Mouse (Mus musculus) heart, adult 8-10 months (tissue): Measurements from ENCODE around the gene Syce2. TPM values are rescaled to one million over a fixed set of nuclear protein-coding genes. Genes with fewer than 3 reads are reported as not detected.
"Not testable (repeated sequence)": the region's sequence is repeated elsewhere in the genome, so short reads cannot be mapped to it uniquely, and the experiment has no call there.

ENCODE experiments used
- DNase-seq: peaks from one replicate; pipeline ENCODE4 v3.0.0; 2022; ENCODE audit warnings: low spot score
- total RNA-seq, 4 experiments: library from RNA; stranded (reverse); gene quantifications; 2 replicates each; pipeline ENCODE4 v1.2.4; 2022

Syce2 gene
- total RNA-seq: 1 to 10 TPM; 2.2 to 5.9 (median 4.1) TPM

DNA sequence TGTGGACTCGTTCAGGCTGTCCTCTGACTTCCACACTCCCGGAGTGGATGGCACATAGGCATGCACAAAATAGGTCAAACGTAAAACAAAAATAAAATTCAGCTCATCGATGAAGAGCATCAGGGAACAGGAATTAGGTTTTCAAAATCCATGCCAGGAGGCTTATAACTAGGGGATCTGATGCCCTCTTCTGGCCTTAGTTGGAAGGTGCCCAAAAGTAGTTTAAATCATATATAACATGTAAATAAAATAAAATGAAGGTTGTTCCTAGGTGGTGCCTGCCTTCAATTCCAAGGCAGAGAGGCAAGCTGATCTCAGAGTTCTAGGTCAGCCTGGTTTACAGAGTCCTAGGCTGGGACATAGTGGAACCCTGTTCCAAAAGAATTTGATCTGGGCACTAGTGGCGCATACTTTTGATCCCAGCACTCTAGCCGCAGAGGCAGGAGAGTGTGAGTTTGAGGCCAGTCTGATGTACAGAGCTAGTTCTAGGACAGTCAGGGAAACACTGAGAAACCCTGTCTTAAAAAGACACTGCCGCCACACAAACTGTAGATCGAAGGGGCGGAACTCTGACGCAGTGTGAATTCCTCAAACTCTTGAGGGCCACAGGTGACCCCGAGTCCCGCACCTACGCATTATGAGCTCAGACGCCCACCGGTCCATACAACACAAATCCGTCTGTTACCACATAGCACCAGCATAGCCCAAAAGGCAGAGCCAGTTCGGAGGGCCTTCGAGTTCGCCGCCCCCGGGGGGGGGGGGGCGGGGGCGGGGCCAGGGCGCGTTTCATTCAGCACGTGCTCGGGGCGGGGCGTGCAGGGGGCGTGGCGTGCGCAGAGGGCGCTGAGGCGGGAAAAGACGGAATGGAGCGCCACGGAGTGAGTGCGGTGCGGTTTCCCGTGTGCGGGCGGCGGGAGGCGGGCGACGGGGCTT, at the start of gene Syce2:
Gene Syce2, plus strand, starts transcription at position 736 of the 933 bp plus-strand sequence.
- peak; percentile 37 for DNase-seq

DNA sequence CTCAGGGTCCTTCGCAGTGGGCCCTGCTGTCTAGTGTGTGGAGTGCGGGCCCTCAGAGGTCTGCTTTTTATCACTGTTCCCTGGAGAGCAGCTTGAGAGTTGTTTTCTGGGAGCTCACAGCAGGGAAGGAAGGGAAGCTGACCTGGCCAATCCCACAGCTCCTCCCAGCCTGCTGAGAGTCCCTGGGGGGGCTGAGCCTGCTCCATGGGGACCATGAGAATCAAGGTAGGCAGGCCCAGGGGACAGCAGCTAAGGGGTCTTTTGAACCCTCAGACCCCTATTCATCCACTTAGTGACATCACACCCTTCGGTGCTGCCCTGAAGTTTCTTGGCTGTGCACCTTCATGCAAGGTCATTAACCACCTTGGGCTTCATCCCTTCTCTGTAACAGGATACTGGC, 49.2 kb upstream of the Syce2 start, which contains the start of gene Dand5:
Gene Dand5, minus strand, starts transcription at position 101 of the 400 bp plus-strand sequence.
- DNase-seq: no peak

DNA sequence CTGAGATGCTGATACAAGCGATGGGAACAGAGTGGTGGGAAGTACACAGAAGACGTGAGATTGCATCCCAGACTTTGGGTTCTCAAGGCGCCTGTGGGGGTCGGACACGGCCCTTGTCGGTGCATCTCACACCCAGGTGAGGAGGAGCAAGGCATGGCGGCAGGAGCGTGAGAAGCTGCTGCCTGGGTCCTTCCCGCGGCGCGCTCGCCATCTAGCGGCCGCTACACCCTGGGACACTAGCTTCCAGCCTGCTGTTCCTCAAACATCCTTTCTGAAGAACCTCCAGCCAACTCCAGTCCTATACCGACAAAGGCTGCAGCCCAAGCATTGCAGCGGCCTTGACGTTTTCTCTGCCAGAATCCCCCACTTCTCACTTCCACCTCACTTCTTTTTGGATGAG, 48.3 kb upstream of the Syce2 start:
- no peak for DNase-seq

DNA sequence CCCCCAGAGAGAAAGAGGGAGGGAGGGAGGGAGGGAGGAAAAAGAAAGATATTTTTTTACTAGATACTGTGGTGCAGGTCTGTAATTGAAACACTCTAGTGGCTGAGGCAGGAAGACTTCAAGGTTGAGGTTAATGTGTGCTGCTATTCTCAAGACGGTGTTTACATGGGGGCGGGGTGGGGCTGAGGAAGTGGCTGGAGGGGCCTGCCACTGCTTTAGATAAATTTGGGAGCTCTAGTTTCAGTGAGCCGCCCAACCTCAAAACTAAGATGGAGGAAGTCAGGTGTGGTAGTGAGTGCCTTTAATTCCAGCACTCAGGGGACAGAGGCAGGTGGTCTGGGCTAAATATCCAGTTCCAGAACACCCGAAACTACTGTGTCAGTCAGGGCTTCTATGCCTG, 46.3 kb upstream of the Syce2 start:
- DNase-seq: no peak

DNA sequence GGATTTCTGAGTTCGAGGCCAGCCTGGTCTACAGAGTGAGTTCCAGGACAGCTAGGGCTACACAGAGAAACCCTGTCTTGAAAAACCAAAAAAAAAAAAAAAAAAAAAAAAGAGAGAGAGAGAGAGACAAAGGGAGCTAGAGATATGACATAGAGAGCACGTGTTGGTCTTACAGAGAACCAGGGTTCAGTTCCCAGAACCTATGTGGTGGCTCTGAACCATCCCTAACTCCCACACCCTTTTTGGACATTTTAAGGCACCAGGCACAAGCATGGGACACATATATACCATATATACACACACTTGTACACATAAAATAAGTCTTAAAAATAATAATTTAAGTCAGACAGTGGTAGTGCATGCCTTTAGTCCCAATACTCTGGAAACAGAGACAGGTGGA, 45.4 kb upstream of the Syce2 start:
- DNase-seq: not testable (repeated sequence)

DNA sequence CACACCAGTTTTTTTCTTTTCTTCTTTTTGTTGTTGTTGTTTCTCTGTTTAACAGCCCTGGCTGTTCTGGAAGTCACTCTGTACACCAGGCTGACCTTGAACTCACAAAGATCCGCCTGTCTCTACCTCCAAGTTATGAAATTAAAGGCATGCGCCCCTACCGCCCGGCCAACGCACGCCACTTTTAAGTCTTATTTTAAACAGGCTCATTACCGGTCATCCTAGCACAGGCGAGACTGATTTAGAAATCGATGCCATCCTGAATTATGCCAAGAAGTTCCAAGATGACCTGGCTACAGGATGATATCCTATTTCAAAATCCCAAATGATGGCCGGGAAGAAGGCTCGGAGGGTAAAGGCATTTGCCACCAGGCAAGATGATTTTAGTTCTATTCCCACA, 40.4 kb upstream of the Syce2 start, which contains the start of gene Gadd45gip1:
Gene Gadd45gip1, plus strand, starts transcription at position 33 of the 400 bp plus-strand sequence.
- no peak for DNase-seq

DNA sequence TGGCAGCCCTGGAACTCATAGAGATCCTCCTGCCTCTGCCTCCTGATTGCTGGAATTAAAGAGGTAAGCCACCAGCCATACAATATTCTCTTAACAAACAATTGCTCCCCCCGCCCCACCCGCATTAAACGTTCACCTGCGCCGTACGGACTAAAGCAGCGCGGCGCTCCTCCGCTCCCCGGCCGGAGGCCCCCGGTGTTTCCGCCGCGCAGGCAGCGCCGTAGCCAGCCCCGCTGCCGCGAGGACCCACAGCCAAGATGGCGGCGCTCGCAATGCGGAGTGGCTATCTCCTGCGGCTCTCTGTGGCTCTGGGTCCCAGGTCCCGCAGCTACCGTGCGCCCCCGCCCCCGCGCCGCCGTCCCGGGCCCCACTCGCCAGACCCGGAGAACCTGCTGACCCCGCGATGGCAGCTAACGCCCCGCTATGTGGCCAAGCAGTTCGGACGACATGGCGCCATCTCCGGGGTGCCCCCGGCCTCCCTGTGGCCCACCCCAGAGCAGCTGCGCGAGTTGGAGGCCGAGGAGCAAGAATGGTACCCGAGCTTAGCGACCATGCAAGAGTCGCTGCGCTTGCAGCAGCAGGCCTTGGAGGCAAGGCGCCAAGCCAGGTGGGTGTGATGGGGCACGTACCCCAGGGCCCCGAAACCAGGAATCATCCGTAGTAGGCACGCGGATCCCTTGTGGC, 39.7 kb upstream of the Syce2 start:
- peak; percentile 68 for DNase-seq

DNA sequence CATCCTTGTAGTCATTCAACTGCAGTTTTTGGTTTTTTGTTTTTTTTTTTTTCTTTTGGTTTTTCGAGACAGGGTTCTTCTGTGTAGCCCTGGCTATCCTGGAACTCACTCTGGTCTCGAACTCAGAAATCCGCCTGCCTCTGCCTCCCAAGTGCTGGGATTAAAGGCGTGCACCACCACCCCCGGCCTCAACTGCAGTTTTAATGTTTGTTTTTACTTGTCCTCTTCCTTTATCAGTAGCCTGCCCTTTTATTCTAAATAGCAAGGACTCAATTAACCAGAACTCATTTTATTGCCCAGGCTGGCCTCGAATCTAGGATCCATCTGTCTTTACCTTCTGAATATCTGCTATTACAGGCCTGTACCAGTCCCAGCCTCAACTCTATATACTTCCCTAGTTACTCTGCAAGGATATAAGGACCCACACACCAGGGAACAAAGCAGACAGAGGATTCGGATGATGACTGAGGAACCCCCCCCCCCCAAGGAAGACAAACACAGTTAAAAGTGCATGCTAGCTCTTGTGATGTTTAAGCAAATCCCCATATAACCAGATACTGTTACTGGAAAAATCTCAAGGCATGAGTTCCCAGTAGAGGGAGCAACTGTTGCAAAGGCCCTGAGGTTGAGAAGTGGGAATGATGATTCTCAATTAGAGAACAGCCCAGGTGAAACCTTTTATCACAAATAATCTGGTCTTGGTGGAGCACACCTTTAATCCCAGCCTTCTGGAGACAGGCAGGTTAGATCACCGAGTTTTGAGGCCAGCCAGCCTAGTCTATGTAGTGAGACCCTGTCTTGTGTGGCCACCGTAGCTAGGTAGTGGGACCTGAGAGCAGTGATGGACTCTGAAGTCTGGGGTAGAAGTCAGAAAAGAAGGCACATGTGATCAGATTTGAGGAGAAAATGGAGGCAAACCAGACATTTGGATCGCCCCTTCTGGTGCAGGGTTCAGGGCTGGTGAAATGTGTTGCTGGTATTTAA, 38.9 kb upstream of the Syce2 start:
- no peak for DNase-seq

DNA sequence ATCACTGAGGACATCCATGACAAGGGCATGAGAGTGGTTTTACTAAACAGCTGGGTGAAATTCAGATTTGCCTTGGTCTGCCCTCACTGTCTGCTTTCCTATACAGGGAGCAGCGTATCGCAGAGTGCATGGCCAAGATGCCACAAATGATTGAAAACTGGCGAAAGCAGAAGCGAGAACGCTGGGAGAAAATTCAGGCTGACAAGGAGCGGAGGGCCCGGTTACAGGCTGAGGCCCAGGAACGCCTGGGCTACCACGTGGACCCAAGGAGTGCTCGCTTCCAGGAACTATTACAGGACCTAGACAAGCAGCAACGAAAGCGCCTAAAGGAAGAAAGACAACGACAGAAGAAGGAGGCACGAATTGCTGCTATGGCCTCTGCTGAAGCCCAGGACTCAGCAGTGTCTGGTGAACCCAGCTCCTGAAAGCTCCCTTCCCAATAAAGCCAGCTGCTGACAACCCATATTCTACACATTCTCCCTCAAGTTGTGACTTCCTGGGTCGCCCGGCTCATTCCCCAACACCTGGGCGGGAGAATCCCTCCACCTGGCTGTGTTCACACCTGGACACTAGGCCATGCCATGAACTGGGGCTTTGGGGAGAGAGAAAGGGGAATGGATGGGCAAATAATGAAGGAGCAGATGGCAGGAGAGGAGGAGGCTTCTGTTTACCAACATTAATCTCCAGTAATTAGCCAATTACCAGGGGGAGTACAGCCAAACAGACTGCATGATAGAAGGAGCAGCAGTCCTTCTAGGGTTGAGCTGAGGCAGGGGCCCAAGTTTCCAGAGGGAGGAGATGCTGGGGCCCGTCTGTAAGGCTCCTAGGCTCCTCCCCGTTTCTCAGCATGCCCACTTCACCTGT, 37.7 kb upstream of the Syce2 start:
- DNase-seq: no peak

DNA sequence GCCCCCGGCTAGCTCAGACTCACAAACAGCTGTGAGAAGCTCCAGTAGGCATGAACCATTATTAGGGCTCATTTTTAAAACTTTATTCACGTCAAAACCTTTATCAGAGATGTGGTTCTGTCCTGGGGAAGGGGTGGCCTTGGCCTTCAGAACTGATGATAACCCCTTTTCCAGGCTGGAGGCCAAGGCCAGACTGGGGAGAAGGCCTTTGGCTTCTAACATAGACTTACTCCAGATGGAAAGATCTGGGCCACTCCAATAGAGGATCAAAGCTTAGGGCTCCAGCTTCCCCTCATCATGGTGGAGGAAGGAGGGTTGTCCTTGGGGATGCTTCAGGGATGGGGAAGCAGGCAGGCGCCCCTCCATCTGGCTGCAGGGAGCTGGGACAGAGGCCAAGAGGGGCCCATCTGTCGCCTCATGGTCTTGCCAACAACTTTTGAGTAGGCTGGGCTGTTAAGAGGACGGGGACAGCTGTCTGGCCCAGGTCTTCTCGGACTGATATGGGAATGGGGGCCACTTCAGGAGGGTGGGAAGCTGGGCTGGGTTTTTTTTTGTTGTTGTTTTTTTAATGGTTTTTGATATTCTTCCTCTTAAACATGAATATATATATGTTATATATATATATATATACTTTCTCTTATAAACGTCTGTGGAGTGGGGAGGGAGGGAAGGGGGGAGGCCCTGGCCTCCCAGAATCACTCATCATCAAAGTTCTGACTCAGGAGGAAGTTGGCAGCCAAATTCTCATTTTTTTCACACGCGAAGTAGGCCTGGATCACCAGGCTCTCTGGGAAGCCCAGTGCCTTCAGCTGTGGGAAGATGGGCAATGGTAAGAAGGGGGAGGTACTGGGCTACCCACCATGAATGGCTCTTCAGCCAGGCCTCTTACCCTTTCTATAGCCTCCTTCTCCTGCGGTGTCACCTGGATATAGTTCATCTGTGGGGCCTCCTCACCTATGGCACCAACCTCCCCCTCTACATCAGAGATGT, 36.8 kb upstream of the Syce2 start:
- DNase-seq: no peak

DNA sequence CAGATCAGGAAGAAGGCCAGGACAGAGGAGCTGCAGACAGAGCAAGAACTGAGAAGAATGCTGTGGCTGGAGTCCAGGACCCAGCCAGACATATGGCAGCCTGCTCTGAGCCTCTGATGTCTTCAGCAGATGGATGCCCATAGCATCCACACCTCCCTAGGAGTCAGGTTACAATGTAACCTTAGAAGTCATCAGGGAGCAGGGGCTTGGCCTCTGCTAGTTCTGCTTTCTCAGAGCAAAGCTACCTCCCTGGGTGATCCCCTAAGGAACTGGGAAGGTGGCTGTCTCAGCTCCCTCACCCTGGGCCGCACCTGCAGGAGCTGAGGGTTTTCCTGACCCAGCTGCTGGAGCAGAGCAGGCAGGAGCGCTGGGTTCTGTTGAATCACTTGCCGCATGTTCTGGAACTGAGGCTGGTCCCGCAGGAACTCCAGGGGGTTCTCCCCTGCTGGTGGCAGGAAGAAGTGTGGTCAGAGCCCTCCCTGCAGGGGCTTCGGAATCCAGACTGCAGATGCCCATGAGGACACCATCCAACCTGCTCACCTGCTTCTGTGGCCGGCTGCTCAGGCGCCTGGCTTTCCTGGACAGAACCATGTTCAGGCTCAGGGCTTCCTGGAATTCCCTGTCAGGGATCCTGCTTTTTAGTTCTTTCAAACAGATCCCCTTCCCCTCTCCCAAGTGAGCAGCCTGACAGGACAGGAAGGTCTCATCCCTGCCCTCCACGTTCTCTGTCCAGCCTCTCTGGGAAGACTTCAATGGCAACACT, 34.6 kb upstream of the Syce2 start:
- DNase-seq: no peak

DNA sequence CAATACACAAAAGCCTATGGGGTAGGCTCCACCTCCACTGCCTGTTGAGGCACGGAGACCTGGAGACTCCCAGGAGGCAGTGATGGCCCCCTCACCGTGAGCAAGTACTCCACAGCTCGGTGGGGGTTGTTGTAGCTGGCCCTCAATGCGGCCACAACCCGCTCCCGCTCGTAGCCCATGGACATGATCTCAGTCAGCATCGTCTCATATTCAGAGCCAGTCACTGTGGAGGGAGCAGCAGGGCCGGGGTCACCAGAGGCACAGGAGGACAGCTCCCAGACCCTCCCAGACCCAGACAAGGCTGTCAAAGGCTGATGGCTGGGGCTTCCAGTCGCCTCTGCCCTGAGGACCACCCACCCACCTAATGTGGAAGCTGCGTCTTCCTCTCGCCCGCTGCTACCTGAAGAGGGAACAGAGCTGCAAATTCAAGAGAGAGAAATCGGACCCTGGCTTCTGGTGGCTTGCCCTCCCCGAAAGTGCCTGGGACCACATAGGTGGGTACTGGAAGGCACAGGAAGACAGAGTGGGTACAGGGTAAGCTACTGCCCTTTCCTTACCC, 33.9 kb upstream of the Syce2 start:
- no peak for DNase-seq

DNA sequence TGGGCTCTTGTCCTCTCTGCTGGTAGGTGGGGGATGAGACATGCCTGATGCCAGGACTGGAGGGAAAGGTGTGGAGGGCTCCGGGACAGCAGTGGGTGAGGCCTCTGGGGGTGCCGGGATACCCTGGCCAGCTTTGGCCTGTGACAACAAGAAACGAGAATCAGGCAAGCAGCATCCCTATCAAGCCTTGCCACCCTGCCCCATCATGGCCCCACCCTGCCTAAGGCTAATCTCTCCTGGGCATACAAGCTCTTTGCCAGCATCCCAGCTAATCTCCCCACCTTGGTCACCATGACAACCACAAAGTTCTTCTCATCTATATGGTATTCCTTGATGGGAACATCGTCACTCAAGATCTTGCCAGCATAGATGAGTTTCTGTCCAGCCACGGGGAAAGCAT, 33.4 kb upstream of the Syce2 start:
- DNase-seq: no peak

DNA sequence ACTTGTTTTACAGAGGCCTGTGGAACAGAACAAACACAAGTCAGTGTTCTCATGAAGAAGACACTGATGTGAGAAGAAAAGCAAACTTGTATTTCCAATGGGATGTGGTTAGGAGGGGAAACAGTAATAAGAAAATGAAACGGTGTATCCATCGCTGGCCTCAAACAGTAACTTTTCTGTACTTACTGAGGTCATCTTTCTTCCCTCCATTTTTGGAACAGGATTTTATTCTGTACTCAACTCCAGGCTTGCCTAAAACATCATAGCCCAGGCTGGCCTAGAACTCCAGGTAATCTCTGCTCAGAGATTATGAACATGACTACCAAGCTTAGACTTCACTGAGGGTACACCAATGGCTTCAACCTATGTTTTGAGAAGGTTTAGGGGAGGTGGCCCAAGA, 32.5 kb upstream of the Syce2 start:
- no peak for DNase-seq

DNA sequence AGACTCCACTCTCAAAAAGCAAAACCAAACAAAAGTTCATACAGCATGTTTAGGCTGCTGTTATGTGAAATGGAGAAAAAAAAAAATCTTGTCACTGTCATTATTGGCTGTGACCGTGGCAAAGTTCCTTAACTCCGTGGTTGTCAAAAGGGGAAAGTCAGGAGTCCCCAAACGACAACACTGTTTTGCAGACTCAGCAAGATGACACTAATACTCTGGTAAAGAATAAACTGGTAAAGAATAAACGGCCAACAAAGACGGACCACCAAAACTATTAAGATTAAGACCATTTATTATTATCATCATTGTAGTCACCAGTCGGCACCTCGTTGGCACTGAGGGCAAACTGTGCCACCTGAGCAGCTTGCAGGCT, 32.0 kb upstream of the Syce2 start:
- DNase-seq: no peak

DNA sequence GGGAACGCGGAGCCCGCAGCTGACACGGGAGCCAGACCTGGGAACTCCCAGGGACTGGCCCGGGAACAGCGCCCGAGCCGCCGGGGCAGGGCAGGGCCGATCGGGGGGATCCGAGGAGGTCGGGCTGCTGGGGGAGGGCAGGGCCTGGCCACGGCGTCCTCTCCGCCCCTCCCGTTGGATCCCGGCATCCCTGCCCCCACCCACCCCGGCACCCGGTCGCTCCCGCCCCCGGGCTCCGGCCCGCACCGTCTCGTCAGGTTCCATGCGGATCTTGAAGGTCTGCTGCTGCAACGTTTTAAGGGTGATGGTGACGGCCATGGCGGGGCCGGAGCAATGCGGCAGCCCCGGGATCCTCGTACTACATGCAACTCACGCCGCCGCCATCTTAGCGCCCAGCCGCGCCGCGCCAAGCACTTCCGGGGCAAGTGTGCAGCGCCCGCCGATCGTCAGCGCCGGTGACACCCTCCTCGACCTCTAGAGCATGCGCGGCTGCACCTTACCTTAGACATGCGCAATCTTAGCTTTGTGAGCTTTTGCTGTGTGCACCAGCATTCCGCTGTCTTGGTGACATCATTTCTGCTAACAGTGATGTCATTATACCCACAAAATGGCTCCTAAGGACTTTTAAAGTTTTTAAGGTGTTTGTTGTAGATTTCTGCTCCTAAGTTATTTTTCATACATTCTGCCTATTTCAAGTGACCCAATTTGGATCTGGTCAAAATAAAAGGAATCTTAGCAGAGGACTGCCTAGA, 31.5 kb upstream of the Syce2 start, which contains the start of gene Rad23a:
Gene Rad23a, minus strand, starts transcription at position 418 of the 752 bp plus-strand sequence.
- peak; percentile 90 for DNase-seq

DNA sequence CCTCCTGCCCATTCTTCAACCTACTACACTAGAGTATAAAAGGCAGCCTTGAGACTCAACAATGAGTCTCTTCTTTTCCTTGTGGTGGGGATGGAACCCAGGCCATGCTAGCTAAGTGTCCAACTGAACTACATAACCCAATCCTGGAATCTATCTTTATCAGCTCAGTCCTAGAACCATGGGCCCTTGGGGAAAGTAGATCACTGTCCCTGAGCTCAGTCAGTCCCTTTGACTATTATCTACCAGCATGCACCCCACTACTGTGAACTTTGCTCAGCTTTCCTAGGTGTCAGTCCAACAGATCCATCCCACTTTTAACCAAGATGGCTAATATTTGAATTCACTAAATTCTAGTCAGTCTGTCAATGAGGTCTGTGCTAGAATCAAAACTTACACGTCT, 30.4 kb upstream of the Syce2 start:
- DNase-seq: no peak
